Comparison of ENCODE assay signal across 23 mouse cellular contexts in the genomic region with DNA sequence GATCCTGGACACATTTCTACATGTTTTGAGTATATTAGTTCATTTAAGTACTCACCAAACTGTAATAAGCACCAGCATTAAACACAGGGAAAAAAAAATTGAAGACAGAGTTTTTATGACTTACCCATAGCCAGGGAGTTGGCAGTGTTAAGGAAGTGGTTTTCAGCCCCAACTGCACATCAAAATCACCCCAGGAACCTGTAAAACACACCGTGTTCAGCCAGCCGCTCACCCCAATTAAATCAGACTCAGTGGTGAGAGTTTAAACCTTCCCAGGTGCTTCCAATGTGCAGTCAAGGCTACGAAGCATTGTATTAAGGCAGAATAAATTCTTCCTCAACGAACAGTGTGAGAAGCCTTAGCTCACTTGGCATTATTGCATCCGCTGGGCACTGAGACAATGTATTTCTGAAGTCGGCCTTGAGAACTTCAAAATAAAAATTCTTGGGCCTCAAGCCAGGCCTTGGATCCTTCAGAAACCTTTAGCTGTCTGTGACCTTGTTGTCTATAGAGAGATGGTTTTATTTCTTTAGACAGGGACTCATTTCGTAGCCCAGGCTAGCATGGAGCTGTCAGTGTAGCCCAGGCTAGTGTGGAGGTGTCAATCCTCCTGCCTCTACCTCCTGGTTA.
DNase-seq lines count a peak whose midpoint lies in the region; ATAC-seq and TF ChIP-seq lines count a peak whose summit lies in the region.
"Had no signal": no experiment of that assay in that cellular context is flagged by ENCODE, and none has a peak within 500 bp of the region (broad histone marks: within the 10 kb centered on the region; RNA-seq: fewer than 3 reads in every experiment).

No protein-coding gene starts in this region.

- no peaks in the 10 kb centered on the region for H3K9me3 ChIP-seq in limb, embryonic 14.5 days (ENCODE audit: control insufficient read depth, low read length)
- no peaks in the 10 kb centered on the region for H3K9me3 ChIP-seq in kidney, embryonic 15.5 days (replicated peaks)
- H3K9me3 ChIP-seq: embryonic facial prominence, embryonic 15.5 days; forebrain, embryonic 15.5 days; heart, embryonic 12.5 days; hindbrain, embryonic 10.5 days; neural tube, embryonic 12.5 days had no signal

- no peaks in the 10 kb centered on the region for H3K36me3 ChIP-seq in limb, embryonic 14.5 days (ENCODE audit: control insufficient read depth, insufficient read depth, low read length)
- H3K36me3 ChIP-seq in kidney, adult 2 months (ENCODE audit: control insufficient read depth, insufficient read depth, low read length), result no peaks in the 10 kb centered on the region
- no peaks in the 10 kb centered on the region for H3K36me3 ChIP-seq in kidney, embryonic 15.5 days
- H3K36me3 ChIP-seq: embryonic facial prominence, embryonic 15.5 days; forebrain, embryonic 15.5 days; heart, embryonic 12.5 days; hindbrain, embryonic 10.5 days; neural tube, embryonic 12.5 days had no signal

- no peak for TF ChIP-seq CTCF in embryonic fibroblast, embryonic 13.5 days (IDR thresholded peaks at IDR 0.05; ENCODE audit: borderline replicate concordance, insufficient read depth, low read length)
- TF ChIP-seq CTCF in kidney, adult 2 months (conservative IDR thresholded peaks at IDR 0.05; ENCODE audit: insufficient read depth, insufficient read length, low read depth, low read length), result no peak

- H3K4me2 ChIP-seq in limb, embryonic 14.5 days (replicated peaks; ENCODE audit: low read depth, low read length, severe bottlenecking), result no peak overlapping the region
- H3K4me2 ChIP-seq in kidney, embryonic 15.5 days, result no peak overlapping the region
- H3K4me2 ChIP-seq: embryonic facial prominence, embryonic 15.5 days; forebrain, embryonic 15.5 days; heart, embryonic 12.5 days; neural tube, embryonic 12.5 days had no signal

- H3K27me3 ChIP-seq in limb, embryonic 14.5 days (ENCODE audit: control insufficient read depth, insufficient read depth, low read length), result no peaks in the 10 kb centered on the region
- no peaks in the 10 kb centered on the region for H3K27me3 ChIP-seq in kidney, adult 2 months (replicated peaks; ENCODE audit: control insufficient read depth, insufficient read depth, low read length)
- no peaks in the 10 kb centered on the region for H3K27me3 ChIP-seq in kidney, embryonic 15.5 days
- H3K27me3 ChIP-seq: embryonic facial prominence, embryonic 15.5 days; forebrain, embryonic 15.5 days; heart, embryonic 12.5 days; neural tube, embryonic 12.5 days had no signal

- peak overlapping the region; percentile 65 for H3K27ac ChIP-seq in embryonic fibroblast, embryonic 13.5 days (ENCODE audit: insufficient read depth, low read length)
- H3K27ac ChIP-seq in limb, embryonic 14.5 days (replicated peaks; ENCODE audit: low read depth, low read length), result no peak overlapping the region
- no peak overlapping the region for H3K27ac ChIP-seq in kidney, adult 2 months (ENCODE audit: insufficient read depth, low read depth, low read length)
- no peak overlapping the region for H3K27ac ChIP-seq in kidney, embryonic 15.5 days
- H3K27ac ChIP-seq: embryonic facial prominence, embryonic 15.5 days; forebrain, embryonic 15.5 days; hindbrain, embryonic 10.5 days; hindbrain, postnatal 0 days; liver, embryonic 14.5 days; neural tube, embryonic 12.5 days had no signal

- peak; percentile 66 to 90 for DNase-seq in adrenal gland, adult (ENCODE audit: inconsistent age in 2 of 2, low spot score in 1 of 2)
- no peak for DNase-seq in adrenal gland, postnatal 4 days (ENCODE audit: low spot score in 2 of 2)
- DNase-seq in adrenal gland, adult 2 months, result peak; percentile 69
- DNase-seq in limb, embryonic 14.5 days (ENCODE audit: low spot score), result peak; percentile 39
- DNase-seq in kidney, adult 2 months, result no peak
- no peak for DNase-seq in kidney, adult 9 months
- DNase-seq: cerebellum, adult 9-10 months; gastrocnemius, postnatal 14 days; heart, adult 11 months; heart, postnatal 10 days; left cerebral cortex, postnatal 4 days; midbrain, embryonic 14.5 days had no signal

- 33% methylated on average over 7 of the region's 7 CpGs for WGBS in limb, embryonic 14.5 days
- WGBS in kidney, adult 2 months, result 80% methylated on average over 7 of the region's 7 CpGs
- 82% methylated on average over 7 of the region's 7 CpGs for whole genome bisulfite sequencing in kidney, embryonic 15.5 days

- TF ChIP-seq POLR2A in embryonic fibroblast, embryonic 13.5 days (IDR thresholded peaks at IDR 0.05; ENCODE audit: low read depth, low read length), result no peak
- no peak for TF ChIP-seq POLR2A in limb, embryonic 14.5 days (IDR thresholded peaks at IDR 0.05; ENCODE audit: borderline replicate concordance, extremely low read depth, insufficient read depth, insufficient read length)
- TF ChIP-seq POLR2A in kidney, adult 2 months (IDR thresholded peaks at IDR 0.05; ENCODE audit: low read depth, low read length), result no peak

- peaks cover 16% of the 10 kb centered on the region for H3K4me1 ChIP-seq in embryonic fibroblast, embryonic 13.5 days (ENCODE audit: control insufficient read depth, insufficient read depth, low read length)
- peaks cover 23% of the 10 kb centered on the region for H3K4me1 ChIP-seq in limb, embryonic 14.5 days (ENCODE audit: control insufficient read depth, insufficient read depth, low read length)
- H3K4me1 ChIP-seq in kidney, adult 2 months (ENCODE audit: control insufficient read depth, insufficient read depth, low read length), result no peaks in the 10 kb centered on the region
- H3K4me1 ChIP-seq in kidney, embryonic 15.5 days, result peaks cover 4% of the 10 kb centered on the region; the same call in 1 of the 2 replicates
- H3K4me1 ChIP-seq: forebrain, embryonic 15.5 days; neural tube, embryonic 12.5 days had no signal

- no peak overlapping the region for H3K9ac ChIP-seq in limb, embryonic 14.5 days (ENCODE audit: low read depth, low read length, severe bottlenecking)
- H3K9ac ChIP-seq in kidney, embryonic 15.5 days, result no peak overlapping the region
- H3K9ac ChIP-seq: embryonic facial prominence, embryonic 15.5 days; forebrain, embryonic 15.5 days; heart, embryonic 12.5 days; liver, embryonic 14.5 days; neural tube, embryonic 12.5 days had no signal

- ATAC-seq in limb, embryonic 14.5 days (ENCODE audit: low FRiP score, low read depth), result peak; percentile 50
- ATAC-seq in kidney, embryonic 15.5 days (replicated peaks; ENCODE audit: low FRiP score), result no peak
- ATAC-seq: activated CD4-positive, CD25-positive, alpha-beta regulatory T cell, adult 4 months; forebrain, embryonic 15.5 days; hindbrain, postnatal 0 days; intestine, embryonic 16.5 days had no signal

- no peak overlapping the region for H3K4me3 ChIP-seq in embryonic fibroblast, embryonic 13.5 days (ENCODE audit: insufficient read depth, low read length)
- H3K4me3 ChIP-seq in limb, embryonic 14.5 days (replicated peaks; ENCODE audit: low read length), result no peak overlapping the region
- no peak overlapping the region for H3K4me3 ChIP-seq in kidney, adult 2 months (ENCODE audit: insufficient read depth, low read depth, low read length)
- H3K4me3 ChIP-seq in kidney, embryonic 15.5 days (replicated peaks), result no peak overlapping the region
- H3K4me3 ChIP-seq: embryonic facial prominence, embryonic 15.5 days; forebrain, embryonic 15.5 days; heart, embryonic 12.5 days; hindbrain, embryonic 10.5 days; neural tube, embryonic 12.5 days had no signal

Comparison
In these comparisons a context has a peak if more than half of its experiments do, and no peak if none do; other contexts are left out.
1. DNase-seq: peak in adrenal gland, adult (2 of 2), adrenal gland, adult 2 months (single experiment) and limb, embryonic 14.5 days (single experiment); none in adrenal gland, postnatal 4 days (0 of 2), kidney, adult 2 months (single experiment) and kidney, adult 9 months (single experiment).